Mouse (Mus musculus): Measurements from ENCODE around the gene Adam15. TPM values are rescaled to one million over a fixed set of nuclear protein-coding genes. Genes with fewer than 3 reads are reported as not detected.

Adam15 gene
- total and polyA plus RNA-seq, 2 experiments from 2014 or later, result 53.3 to 56.4 TPM

- WGBS, result 72% methylated on average over 5 of the region's 5 CpGs
- no peak for TF ChIP-seq CTCF (IDR thresholded peaks at IDR 0.05; ENCODE audit: low read depth)
- no peak overlapping the region for H3K9ac ChIP-seq
Observed at GRCm38 (mm10) chr3:89351271-89351670, 1.5 kb upstream of the Adam15 start.

GRCm38 (mm10) chr3:89348911-89349868 is 606 bp downstream of the Adam15 start:
- 0 out of 2 replicates have a peak, but pooled peaks cover 6% of the 10 kb centered on the region for H3K4me1 ChIP-seq (ENCODE audit: insufficient read depth)
- peak overlapping the region; percentile 75 for H3K4me2 ChIP-seq (ENCODE audit: low read depth)
- H3K27me3 ChIP-seq (ENCODE audit: insufficient read depth, low read length), result no peaks in the 10 kb centered on the region
- DNase-seq (peak; percentile 45), ATAC-seq (peak; percentile 47)
- TF ChIP-seq CTCF (IDR thresholded peaks at IDR 0.05; ENCODE audit: low read depth), result no peak
- peaks cover 7% of the 10 kb centered on the region; the same call in 1 of the 2 replicates for H3K36me3 ChIP-seq (ENCODE audit: insufficient read depth)
- WGBS, result 2% methylated on average over 38 of the region's 38 CpGs
- H3K4me3 ChIP-seq (ENCODE audit: low read depth, low read length), result peak overlapping the region; percentile 50
- peak overlapping the region; percentile 85 for H3K27ac ChIP-seq (ENCODE audit: low read depth, low read length)
- peak overlapping the region; percentile 60 for H3K9ac ChIP-seq
- no peaks in the 10 kb centered on the region for H3K9me3 ChIP-seq (ENCODE audit: low read length)

More at GRCm38 (mm10) chr3:89351271-89351670, 1.5 kb upstream of the Adam15 start:
- 0 out of 2 replicates have a peak, but pooled peaks cover 6% of the 10 kb centered on the region for H3K4me1 ChIP-seq (ENCODE audit: insufficient read depth)
- H3K27ac ChIP-seq (ENCODE audit: low read depth, low read length), result no peak overlapping the region
- no peak for ATAC-seq
- no peak overlapping the region for H3K4me2 ChIP-seq (ENCODE audit: low read depth)
- no peaks in the 10 kb centered on the region for H3K9me3 ChIP-seq (ENCODE audit: low read length)
- no peak for DNase-seq
- H3K4me3 ChIP-seq (ENCODE audit: low read depth, low read length), result no peak overlapping the region
- no peaks in the 10 kb centered on the region for H3K27me3 ChIP-seq (ENCODE audit: insufficient read depth, low read length)
- no peaks in the 10 kb centered on the region for H3K36me3 ChIP-seq (ENCODE audit: insufficient read depth)

DNA sequence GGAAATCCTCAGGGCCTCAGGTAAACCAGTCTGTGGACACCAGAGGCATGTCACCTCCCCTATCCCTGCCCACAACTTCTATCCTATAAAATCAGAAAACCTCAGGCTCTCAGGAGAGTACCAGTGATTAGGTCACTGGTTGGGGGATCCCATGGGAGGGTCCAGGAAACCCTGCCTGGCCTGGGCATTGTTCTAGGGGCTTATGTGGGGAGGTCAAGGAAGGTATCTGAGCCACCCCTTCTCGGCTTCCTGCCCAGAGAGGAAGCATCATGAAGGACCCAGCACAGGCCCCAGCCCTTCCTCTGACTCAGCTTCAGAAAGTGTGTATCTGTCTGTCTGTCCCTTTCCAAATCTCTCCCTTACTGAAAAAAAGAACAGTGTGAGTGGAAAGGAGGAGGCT is 1.9 kb downstream of the Adam15 start:
- H3K27ac ChIP-seq (ENCODE audit: low read depth, low read length), result no peak overlapping the region
- no peaks in the 10 kb centered on the region for H3K9me3 ChIP-seq (ENCODE audit: low read length)
- 0 out of 2 replicates have a peak, but pooled peaks cover 6% of the 10 kb centered on the region for H3K4me1 ChIP-seq (ENCODE audit: insufficient read depth)
- ATAC-seq, result no peak
- no peak overlapping the region for H3K4me2 ChIP-seq (ENCODE audit: low read depth)
- no peak overlapping the region for H3K9ac ChIP-seq
- TF ChIP-seq CTCF (IDR thresholded peaks at IDR 0.05; ENCODE audit: low read depth), result no peak
- no peaks in the 10 kb centered on the region for H3K27me3 ChIP-seq (ENCODE audit: insufficient read depth, low read length)
- DNase-seq, result no peak
- 68% methylated on average over 1 of the region's 1 CpGs for WGBS
- H3K4me3 ChIP-seq (ENCODE audit: low read depth, low read length), result no peak overlapping the region
- H3K36me3 ChIP-seq (ENCODE audit: insufficient read depth), result peaks cover 11% of the 10 kb centered on the region; the same call in 1 of the 2 replicates

DNA sequence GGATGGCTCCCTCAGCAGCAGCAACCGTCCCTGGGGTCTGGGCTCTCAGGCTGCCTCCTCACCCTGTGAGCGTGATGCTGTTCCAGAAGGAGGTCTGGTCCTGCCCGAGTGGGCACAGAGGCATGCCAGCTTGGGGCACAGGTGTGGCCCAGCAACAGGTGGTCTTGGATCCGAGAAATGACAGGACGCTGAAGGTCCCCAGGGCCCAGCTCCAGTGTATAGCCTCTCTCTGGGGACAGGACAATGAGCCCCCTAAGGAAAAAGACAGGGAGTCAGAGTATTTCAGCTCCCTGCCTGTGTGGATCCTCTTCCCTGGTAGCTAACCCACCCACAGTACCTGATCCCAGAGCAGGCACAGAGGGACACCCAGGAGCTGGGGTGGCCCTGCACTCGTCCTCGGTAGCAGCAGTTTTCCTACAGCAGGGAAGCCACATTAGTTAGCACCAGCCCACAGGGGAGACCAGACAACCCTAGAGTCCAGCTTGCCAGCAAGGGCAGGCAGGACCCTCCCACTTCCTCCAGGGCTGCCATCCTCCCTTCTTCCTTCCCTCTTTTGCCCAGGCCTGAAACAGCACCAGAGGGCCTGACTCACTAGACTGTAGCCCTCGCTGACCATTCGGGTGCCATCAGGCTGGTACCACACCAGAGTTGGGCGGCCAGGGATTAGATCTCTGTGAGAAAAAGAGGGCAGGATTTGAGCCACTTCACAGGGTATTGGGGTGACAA is 2.8 kb downstream of the Adam15 start:
- no peak overlapping the region for H3K9ac ChIP-seq
- no peak overlapping the region for H3K27ac ChIP-seq (ENCODE audit: low read depth, low read length)
- TF ChIP-seq CTCF (IDR thresholded peaks at IDR 0.05; ENCODE audit: low read depth), result no peak
- H3K27me3 ChIP-seq (ENCODE audit: insufficient read depth, low read length), result no peaks in the 10 kb centered on the region
- no peak overlapping the region for H3K4me2 ChIP-seq (ENCODE audit: low read depth)
- 87% methylated on average over 10 of the region's 10 CpGs for WGBS
- no peak overlapping the region for H3K4me3 ChIP-seq (ENCODE audit: low read depth, low read length)
- H3K9me3 ChIP-seq (ENCODE audit: low read length), result no peaks in the 10 kb centered on the region
- peaks cover 11% of the 10 kb centered on the region; the same call in 1 of the 2 replicates for H3K36me3 ChIP-seq (ENCODE audit: insufficient read depth)
- no peak for ATAC-seq
- H3K4me1 ChIP-seq (ENCODE audit: insufficient read depth), result 0 out of 2 replicates have a peak, but pooled peaks cover 6% of the 10 kb centered on the region
- DNase-seq, result no peak

- DNase-seq (no peak), ATAC-seq (no peak)
- Histone ChIP-seq H3K27ac (ENCODE audit: low read depth, low read length) (no peak overlapping the region), H3K4me3 (ENCODE audit: low read depth, low read length) (no peak overlapping the region), H3K9me3 (ENCODE audit: low read length) (no peaks in the 10 kb centered on the region), H3K27me3 (ENCODE audit: insufficient read depth, low read length) (no peaks in the 10 kb centered on the region), H3K4me2 (ENCODE audit: low read depth) (no peak overlapping the region), H3K36me3 (ENCODE audit: insufficient read depth) (peaks cover 16% of the 10 kb centered on the region; the same call in 1 of the 2 replicates), H3K9ac (no peak overlapping the region), H3K4me1 (ENCODE audit: insufficient read depth) (0 out of 2 replicates have a peak, but pooled peaks cover under 1% of the 10 kb centered on the region)
- TF ChIP-seq CTCF (IDR thresholded peaks at IDR 0.05; ENCODE audit: low read depth), result no peak
- WGBS, result 72% methylated on average over 7 of the region's 7 CpGs
Observed at GRCm38 (mm10) chr3:89343279-89343678, 6.5 kb downstream of the Adam15 start.

- Histone ChIP-seq H3K4me2 (ENCODE audit: low read depth) (no peak overlapping the region), H3K9ac (no peak overlapping the region), H3K27me3 (ENCODE audit: insufficient read depth, low read length) (no peaks in the 10 kb centered on the region), H3K4me3 (ENCODE audit: low read depth, low read length) (no peak overlapping the region), H3K27ac (ENCODE audit: low read depth, low read length) (no peak overlapping the region), H3K4me1 (ENCODE audit: insufficient read depth) (0 out of 2 replicates have a peak, but pooled peaks cover 3% of the 10 kb centered on the region), H3K9me3 (ENCODE audit: low read length) (no peaks in the 10 kb centered on the region), H3K36me3 (ENCODE audit: insufficient read depth) (peaks cover 16% of the 10 kb centered on the region; the same call in 1 of the 2 replicates)
- ATAC-seq (no peak), DNase-seq (no peak)
- 47% methylated on average over 4 of the region's 4 CpGs for WGBS
- no peak for TF ChIP-seq CTCF (IDR thresholded peaks at IDR 0.05; ENCODE audit: low read depth)
Observed at GRCm38 (mm10) chr3:89341794-89342193, 8.0 kb downstream of the Adam15 start.

Data from forebrain, postnatal 0 days (tissue).